Mouse (Mus musculus): Measurements from ENCODE around the gene Lyrm7. TPM values are rescaled to one million over a fixed set of nuclear protein-coding genes. Genes with fewer than 3 reads are reported as not detected.
A peak's percentile ranks its signal among the peaks of the same experiment; 100 is the strongest.
"Not testable (repeated sequence)": the region's sequence is repeated elsewhere in the genome, so short reads cannot be mapped to it uniquely, and the experiment has no call there.

Lyrm7 gene
- polyA plus RNA-seq, 1 experiment, result 2.9 TPM

DNA sequence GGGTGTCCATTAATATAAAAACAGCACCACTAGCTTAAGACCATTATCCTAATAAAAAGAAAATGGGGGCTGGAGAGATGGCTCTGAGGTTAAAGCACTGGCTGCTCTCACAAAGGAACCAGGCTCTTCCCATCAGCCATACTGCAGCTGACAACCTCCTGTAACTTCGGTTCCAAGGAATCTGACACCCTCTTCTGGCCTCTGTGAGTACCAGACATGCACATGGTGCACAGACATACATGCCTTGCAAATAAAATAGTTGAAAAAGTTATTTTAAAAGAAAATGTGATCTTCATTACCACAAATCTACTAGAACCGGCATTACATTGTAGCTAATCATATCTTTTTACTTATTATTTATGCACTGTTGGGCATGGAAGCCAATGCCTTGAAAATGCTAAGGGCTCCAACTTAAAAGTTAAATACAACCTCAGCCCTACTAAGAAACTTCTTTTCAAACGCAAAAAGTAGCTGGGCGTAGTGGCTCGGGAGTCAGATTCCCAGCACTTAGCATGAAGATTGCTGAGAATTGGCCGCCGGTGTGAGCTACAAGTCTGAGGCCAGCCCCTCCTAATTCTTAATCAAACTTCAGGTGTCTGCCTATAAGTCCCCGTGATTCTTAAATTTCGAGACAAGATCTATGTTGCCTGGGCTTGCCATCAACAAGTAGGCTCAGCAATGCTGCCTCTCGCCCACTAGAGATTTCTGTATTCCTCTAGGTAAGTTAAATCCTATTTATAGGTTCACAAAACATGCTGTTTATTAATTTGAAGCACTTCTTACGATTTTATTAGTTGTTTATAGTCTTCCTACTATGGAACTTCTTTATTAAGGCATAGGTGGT, 1.2 kb downstream of the Lyrm7 start:
- DNase-seq, result peak; percentile 36
- TF ChIP-seq CTCF (IDR thresholded peaks at IDR 0.05; ENCODE audit: borderline replicate concordance, control insufficient read depth, extremely low read depth, insufficient read depth, low read length, poor library complexity), result no peak
- no peak for TF ChIP-seq POLR2A (IDR thresholded peaks at IDR 0.05; ENCODE audit: control insufficient read depth, extremely low read depth, insufficient read depth, low read length, poor library complexity)
- Histone ChIP-seq H3K27ac (ENCODE audit: control insufficient read depth, insufficient read depth, low read length) (peak overlapping the region; percentile 19; the same call in 1 of the 2 replicates), H3K36me3 (ENCODE audit: control insufficient read depth, insufficient read depth, low read length) (no peaks in the 10 kb centered on the region), H3K4me1 (replicated peaks; ENCODE audit: control insufficient read depth, insufficient read depth, low read length) (no peaks in the 10 kb centered on the region; the same call in 1 of the 2 replicates), H3K27me3 (ENCODE audit: control insufficient read depth, insufficient read depth, low read length) (no peaks in the 10 kb centered on the region), H3K4me3 (ENCODE audit: control insufficient read depth, insufficient read depth, low read length) (peak overlapping the region; percentile 80)
- WGBS, result 29% methylated on average over 11 of the region's 11 CpGs

DNA sequence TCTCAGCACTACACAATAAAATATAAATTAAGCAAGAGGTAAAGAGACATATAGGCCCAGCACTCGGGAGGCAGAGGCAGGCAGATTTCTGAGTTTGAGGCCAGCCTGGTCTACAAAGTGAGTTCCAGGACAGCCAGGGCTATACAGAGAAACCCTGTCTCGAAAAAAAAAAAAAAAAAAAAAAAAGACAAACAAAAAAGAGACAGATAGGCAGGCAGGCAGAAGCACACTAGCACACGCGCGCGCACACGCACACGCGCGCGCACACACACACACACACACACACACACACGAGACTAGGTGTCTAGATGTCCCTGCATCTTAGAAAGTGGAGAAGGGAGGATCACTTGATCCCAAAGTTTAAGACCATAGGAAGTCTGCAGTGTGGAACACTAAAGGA, 1.8 kb downstream of the Lyrm7 start:
- H3K4me3 ChIP-seq (ENCODE audit: control insufficient read depth, insufficient read depth, low read length); H3K27me3 ChIP-seq (ENCODE audit: control insufficient read depth, insufficient read depth, low read length); DNase-seq; H3K27ac ChIP-seq (ENCODE audit: control insufficient read depth, insufficient read depth, low read length); H3K36me3 ChIP-seq (ENCODE audit: control insufficient read depth, insufficient read depth, low read length); H3K4me1 ChIP-seq (replicated peaks; ENCODE audit: control insufficient read depth, insufficient read depth, low read length): not testable (repeated sequence)
- 93% methylated on average over 12 of the region's 12 CpGs for WGBS

DNA sequence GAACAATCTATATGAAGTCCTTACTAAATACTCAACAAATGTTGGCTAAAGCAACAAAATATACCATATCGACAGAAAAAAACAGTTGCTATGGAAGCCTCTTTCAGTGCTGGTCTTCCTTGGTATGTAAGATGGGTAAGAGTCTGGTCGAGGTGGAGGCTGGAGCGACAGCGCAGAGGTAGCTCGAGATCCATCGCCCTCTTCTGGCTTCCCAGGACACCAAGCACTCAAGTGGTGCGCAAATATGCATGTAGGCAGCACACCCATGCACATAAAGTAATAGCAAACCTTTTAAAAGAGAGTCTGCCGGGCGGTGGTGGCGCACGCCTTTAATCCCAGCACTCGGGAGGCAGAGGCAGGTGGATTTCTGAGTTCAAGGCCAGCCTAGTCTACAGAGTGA, 9.1 kb downstream of the Lyrm7 start:
- no peak for DNase-seq
- 99% methylated on average over 12 of the region's 12 CpGs for WGBS
- Histone ChIP-seq H3K4me3 (ENCODE audit: control insufficient read depth, insufficient read depth, low read length) (no peak overlapping the region), H3K4me1 (replicated peaks; ENCODE audit: control insufficient read depth, insufficient read depth, low read length) (peaks cover 12% of the 10 kb centered on the region), H3K36me3 (ENCODE audit: control insufficient read depth, insufficient read depth, low read length) (no peaks in the 10 kb centered on the region), H3K27ac (ENCODE audit: control insufficient read depth, insufficient read depth, low read length) (peak overlapping the region; percentile 9; the same call in 1 of the 2 replicates), H3K27me3 (ENCODE audit: control insufficient read depth, insufficient read depth, low read length) (no peaks in the 10 kb centered on the region)
- TF ChIP-seq CTCF (IDR thresholded peaks at IDR 0.05; ENCODE audit: borderline replicate concordance, control insufficient read depth, extremely low read depth, insufficient read depth, low read length, poor library complexity) (no peak), POLR2A (IDR thresholded peaks at IDR 0.05; ENCODE audit: control insufficient read depth, extremely low read depth, insufficient read depth, low read length, poor library complexity) (no peak)

DNA sequence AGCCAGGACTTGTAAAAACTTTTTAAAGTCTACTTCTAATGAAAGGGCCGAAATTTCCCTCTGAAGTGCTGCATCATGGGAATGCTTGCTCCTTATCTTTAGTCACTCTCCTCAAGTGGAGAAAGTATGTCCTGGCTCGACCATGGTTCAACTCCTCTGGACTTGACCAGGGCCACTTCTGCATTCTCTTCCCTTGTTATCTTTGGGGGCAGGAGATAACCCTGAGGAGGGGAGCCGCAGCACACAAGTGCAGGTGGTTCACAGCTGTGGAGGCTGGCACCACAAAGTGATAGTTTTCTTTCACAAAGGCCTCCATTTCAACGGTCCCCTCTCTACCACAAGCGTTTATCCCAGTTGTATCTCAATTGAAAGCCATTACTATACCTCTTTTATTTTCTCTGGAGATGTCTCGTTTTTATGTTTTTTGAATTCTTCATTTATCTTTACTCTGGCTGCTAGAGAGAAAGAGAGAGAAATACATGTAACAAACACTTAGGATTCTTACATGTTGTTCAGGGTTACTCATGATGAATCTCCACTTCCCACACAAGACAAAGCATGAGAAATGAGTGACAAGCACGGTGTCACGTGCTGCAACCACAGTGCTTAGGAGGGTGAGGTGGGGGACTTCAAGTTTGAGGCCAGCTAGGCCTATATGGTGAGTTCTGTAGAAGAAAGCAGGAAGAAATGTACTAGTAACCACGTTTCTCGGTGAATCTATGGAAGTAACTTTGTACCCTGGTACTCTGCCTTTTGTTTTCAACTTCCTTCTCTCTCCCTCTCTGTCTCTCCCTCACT, 10.6 kb downstream of the Lyrm7 start:
- Histone ChIP-seq H3K4me3 (ENCODE audit: control insufficient read depth, insufficient read depth, low read length) (peak overlapping the region; percentile 4; the same call in 1 of the 2 replicates), H3K4me1 (replicated peaks; ENCODE audit: control insufficient read depth, insufficient read depth, low read length) (peaks cover 23% of the 10 kb centered on the region), H3K27me3 (ENCODE audit: control insufficient read depth, insufficient read depth, low read length) (no peaks in the 10 kb centered on the region), H3K27ac (ENCODE audit: control insufficient read depth, insufficient read depth, low read length) (peak overlapping the region; percentile 97), H3K36me3 (ENCODE audit: control insufficient read depth, insufficient read depth, low read length) (no peaks in the 10 kb centered on the region)
- 11% methylated on average over 10 of the region's 10 CpGs for WGBS
- peak; percentile 62 for DNase-seq
- TF ChIP-seq CTCF (IDR thresholded peaks at IDR 0.05; ENCODE audit: borderline replicate concordance, control insufficient read depth, extremely low read depth, insufficient read depth, low read length, poor library complexity), result no peak
- TF ChIP-seq POLR2A (IDR thresholded peaks at IDR 0.05; ENCODE audit: control insufficient read depth, extremely low read depth, insufficient read depth, low read length, poor library complexity), result no peak

DNA sequence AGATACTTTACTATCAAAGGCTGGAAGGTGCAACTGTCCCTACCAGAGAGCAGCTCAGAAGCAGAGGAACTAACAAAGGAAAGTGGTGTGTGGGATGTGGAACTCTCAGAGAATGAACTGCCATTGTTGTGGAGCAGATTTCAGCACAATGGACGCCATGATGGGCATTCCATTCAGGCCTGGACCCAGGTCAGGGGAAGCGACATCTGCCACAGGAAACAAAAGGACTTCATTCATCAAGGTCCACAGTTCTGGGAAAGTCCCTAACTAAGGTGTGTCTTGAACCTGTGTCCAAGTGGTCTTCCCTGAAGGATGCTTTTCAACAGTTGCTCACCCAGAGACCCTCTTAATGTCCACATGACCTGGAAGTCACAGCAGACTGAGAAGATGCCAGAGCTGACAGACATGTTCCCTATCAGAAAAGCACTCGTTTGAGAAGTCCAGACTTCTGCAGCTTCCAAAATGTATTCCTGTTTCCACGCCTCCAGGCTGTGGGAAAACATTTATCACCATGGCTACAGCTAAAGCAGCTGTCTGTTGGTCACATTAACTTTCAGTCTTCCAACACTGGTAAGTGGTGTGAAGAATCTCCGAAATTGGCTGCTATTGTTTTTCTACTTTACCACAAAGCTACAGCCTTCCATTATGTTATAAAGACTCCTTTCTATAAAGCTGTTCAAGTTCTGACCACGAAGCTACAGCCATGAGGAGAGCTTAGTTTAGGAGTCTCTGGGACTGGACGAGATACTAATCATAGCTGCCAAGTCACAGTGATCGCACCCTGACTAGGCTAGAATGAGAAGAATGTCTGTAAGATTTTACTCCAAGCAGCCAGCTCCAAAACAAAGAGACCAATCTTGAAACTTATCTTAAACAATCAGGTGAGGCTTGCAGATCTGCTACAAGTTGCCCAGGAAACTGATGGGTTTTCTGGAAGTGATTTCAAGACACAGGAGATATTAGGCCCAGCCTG, 15.0 kb downstream of the Lyrm7 start:
- H3K4me3 ChIP-seq (ENCODE audit: control insufficient read depth, insufficient read depth, low read length), result no peak overlapping the region
- H3K27ac ChIP-seq (ENCODE audit: control insufficient read depth, insufficient read depth, low read length), result peak overlapping the region; percentile 91
- peaks cover 25% of the 10 kb centered on the region for H3K4me1 ChIP-seq (replicated peaks; ENCODE audit: control insufficient read depth, insufficient read depth, low read length)
- H3K27me3 ChIP-seq (ENCODE audit: control insufficient read depth, insufficient read depth, low read length), result no peaks in the 10 kb centered on the region
- H3K36me3 ChIP-seq (ENCODE audit: control insufficient read depth, insufficient read depth, low read length), result no peaks in the 10 kb centered on the region
- DNase-seq, result no peak
- TF ChIP-seq POLR2A (IDR thresholded peaks at IDR 0.05; ENCODE audit: control insufficient read depth, extremely low read depth, insufficient read depth, low read length, poor library complexity) (no peak), CTCF (IDR thresholded peaks at IDR 0.05; ENCODE audit: borderline replicate concordance, control insufficient read depth, extremely low read depth, insufficient read depth, low read length, poor library complexity) (no peak)
- 77% methylated on average over 8 of the region's 8 CpGs for WGBS

DNA sequence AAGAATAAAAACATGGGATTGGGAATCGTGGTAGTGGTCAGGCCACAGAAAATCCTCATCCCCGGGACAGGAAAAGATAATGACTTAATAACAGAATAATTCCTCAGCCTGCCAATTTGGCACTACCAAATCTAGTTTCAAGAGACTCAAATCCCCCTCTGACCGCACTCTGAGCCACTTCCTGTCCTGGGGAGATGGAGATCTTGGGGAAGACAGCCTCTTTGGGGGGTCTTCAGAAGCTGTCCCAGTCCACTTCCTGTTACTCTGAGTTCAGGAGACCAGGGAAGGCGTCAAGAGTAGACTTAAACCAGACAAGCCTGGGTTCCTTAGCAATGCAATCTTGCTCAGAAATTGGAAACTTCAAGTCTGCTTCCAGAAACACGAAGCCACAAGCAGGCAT, 15.8 kb downstream of the Lyrm7 start:
- Histone ChIP-seq H3K4me3 (ENCODE audit: control insufficient read depth, insufficient read depth, low read length) (no peak overlapping the region), H3K36me3 (ENCODE audit: control insufficient read depth, insufficient read depth, low read length) (no peaks in the 10 kb centered on the region), H3K27me3 (ENCODE audit: control insufficient read depth, insufficient read depth, low read length) (no peaks in the 10 kb centered on the region), H3K27ac (ENCODE audit: control insufficient read depth, insufficient read depth, low read length) (peak overlapping the region; percentile 91), H3K4me1 (replicated peaks; ENCODE audit: control insufficient read depth, insufficient read depth, low read length) (peaks cover 24% of the 10 kb centered on the region)
- WGBS, result 12% methylated on average over 5 of the region's 5 CpGs
- DNase-seq, result peak; percentile 47
- TF ChIP-seq CTCF (IDR thresholded peaks at IDR 0.05; ENCODE audit: borderline replicate concordance, control insufficient read depth, extremely low read depth, insufficient read depth, low read length, poor library complexity), result no peak
- TF ChIP-seq POLR2A (IDR thresholded peaks at IDR 0.05; ENCODE audit: control insufficient read depth, extremely low read depth, insufficient read depth, low read length, poor library complexity), result no peak
